Mouse (Mus musculus): ENCODE results near the gene Entpd8.

Entpd8 gene

DNA sequence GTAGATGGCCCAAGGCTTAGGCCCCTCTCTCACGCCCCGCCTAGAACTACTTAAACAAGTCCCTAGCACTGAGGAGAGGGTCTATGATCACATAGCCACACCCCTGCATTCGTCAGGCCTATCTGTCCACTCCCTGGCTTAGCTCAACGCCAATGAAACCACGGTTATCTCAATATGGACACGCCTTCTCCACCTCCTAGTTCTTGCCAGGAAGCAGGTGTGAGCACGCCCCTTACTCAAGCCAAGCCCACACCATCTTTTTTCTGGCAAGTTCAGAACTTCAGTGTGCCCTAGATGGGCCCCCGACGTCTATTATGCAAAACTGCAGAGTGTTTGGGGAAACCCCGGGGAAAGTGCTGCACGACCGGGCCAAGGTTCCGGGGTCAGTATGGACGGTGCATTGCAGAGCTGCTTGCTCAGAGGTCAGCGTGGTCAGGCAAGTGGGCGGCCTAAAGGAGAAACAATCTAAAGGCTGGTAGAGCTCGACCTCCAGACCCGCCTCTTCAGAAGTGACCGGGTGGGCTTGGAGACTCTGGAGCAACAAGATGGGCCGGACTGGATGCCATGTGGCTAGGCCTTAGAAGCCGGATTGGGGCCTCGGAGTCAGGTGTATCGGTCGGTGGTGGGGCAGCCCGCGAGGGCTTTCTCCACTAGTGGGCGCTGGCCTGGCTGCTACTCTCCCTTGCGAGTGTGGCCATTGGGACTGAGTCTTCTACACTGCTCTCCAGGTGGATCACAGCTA is 15.2 kb downstream of the Entpd8 start, which contains the start of gene Noxa1:
Gene Noxa1, minus strand, starts transcription at position 41 of the 742 bp plus-strand sequence.
- DNase-seq (ENCODE audit: low spot score) = peak; percentile 40

DNA sequence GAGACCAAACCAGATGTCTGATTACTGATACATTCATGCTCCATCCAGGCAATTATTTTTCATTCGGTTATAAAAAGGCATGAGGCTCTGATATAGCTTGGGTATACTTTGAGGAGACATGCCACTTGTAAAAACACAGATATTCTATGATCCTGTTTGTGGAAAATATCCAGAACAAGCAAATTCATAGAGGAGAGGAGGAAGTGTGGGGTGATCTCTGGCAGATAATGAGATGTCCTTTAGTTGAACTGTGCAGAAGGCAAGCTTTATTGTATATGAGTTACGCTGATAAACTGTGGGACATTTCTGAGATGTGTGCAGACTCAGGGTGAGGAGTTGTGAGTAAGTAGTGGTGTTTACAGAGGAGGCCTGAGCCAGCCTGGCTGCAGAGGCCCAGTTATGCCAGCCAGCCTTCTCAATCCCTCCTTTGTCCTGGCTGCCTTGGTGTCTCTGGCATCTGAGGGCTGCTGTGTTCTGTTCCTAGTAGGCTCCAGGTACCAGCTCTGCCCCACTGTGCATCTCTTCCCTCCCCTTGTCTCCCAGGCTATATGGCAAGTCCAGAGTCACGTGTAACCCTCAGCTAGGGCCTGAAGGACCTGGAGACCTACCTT is 18.0 kb downstream of the Entpd8 start:
- no peak for DNase-seq (ENCODE audit: low spot score)

DNA sequence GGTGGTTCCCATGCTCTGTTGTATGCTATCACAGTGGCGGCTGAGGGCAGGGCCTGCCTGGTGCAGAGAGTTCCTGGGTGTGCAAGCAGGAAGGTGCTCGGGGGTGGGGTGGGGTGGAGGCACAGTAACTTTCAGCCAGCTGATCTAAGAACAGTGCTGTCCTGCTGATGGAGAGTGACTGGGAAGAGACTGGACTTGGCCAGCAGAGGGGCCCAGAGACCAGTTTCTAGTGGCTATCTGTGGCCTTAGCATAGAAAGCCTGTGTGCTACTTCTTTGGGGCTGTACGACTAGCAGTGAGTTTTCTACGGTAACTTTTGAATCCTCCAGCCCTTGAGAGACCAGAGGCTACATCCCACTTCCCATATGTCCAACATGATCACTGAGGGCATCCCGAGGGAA is 18.9 kb downstream of the Entpd8 start:
- DNase-seq (ENCODE audit: low spot score) = no peak

- DNase-seq (ENCODE audit: low spot score) = no peak
Measured at GRCm38 (mm10) chr2:25099703-25100102, 19.6 kb downstream of the Entpd8 start.

- DNase-seq (ENCODE audit: low spot score) = no peak
Measured at GRCm38 (mm10) chr2:25104122-25104521, 24.0 kb downstream of the Entpd8 start.

DNA sequence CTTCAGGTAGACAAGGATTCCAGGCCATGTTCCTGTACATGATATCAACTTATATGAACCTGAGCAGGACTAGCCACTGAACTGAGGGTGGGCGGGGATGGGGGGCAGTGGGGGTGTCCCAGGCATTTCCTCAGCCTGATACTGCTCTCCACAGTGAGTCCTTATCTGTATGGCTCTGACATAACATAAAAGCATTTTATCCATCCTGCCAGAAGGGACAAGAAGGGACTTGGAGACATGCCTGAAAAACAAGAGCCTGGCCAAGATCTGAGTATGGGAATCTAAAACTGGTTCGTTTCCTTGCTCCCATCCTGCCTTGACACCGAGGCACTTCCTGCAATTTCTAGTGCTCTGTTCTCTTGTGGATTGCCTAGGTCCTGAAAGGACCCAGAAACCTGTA is 25.9 kb downstream of the Entpd8 start:
- no peak for DNase-seq (ENCODE audit: low spot score)

GRCm38 (mm10) chr2:25109487-25109886 is 29.4 kb downstream of the Entpd8 start:
- DNase-seq (ENCODE audit: low spot score) = no peak

DNA sequence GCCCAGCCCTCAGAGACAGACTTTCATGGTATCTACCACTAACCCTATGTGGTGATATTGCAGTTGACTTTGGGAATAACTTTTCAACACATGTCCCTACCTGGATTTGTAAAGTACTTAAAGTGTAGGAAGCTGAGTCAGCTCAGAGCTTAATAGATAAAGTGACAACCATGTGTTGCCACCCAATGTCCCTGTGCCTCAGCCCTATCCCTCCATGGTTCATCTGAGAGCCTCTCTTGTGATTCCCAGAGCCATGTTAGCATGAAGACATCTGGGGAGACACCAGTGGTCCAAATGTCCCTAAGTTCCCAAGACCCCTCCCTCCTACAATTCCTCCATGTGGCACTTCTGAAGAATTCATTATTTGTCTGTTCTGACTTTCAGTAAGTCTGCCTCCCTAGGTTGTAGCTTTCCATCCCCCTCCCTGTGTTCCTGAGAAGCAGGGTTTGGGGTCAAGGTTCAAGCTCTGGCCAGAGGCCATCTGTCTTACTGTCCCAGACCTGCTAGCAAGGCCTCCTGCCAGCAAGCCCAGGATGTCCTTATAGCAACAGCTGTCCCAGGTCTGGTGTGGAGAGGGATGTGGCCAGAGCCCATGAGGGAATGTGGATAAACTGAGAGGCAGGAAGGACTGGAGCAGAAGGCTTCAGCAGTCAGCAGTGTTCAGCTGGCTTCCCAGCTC is 30.5 kb downstream of the Entpd8 start:
- DNase-seq (ENCODE audit: low spot score) = peak; percentile 60

- peak; percentile 25 for DNase-seq (ENCODE audit: low spot score)
Measured at GRCm38 (mm10) chr2:25111184-25111791, 31.2 kb downstream of the Entpd8 start.

- DNase-seq (ENCODE audit: low spot score) = no peak
Measured at GRCm38 (mm10) chr2:25114308-25114707, 34.2 kb downstream of the Entpd8 start.

DNA sequence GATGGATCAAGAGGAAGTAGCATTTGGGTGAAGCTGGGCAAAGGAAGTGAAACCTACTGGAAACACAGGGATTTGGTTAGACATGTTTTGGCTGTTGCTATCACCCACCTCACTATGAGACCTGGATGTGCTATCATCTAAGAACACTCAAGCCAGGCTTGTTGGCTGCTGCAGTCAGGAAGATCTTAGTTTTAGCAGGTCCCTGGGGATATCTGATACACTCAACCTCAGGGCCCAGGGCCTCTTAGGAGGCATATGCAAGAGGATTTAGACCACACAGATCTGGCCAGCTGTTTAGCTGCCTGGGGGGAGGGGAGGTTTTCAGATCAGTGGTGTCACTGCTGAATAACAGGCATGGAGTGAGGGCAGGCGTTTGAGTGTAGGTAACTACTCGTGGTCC is 35.3 kb downstream of the Entpd8 start:
- DNase-seq (ENCODE audit: low spot score) = no peak

DNA sequence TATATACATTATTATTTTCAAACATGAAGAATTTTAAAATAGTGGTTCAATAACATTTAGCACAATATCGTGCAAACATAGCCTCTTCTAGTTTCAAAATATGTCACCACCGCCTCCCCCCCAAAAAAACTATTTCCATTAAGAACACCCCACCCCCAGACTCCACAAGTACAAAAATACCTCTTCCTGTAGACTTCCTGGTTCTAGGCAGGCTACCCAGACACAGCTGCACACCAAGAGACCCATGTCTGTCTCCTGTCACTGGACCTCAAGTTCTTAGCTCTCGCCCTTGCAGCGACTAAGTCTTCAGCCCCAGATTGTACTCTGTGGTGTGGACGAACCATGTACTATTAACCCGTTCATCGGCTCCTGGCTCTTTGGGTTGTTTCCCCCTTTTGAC is 40.9 kb downstream of the Entpd8 start:
- no peak for DNase-seq (ENCODE audit: low spot score)

DNA sequence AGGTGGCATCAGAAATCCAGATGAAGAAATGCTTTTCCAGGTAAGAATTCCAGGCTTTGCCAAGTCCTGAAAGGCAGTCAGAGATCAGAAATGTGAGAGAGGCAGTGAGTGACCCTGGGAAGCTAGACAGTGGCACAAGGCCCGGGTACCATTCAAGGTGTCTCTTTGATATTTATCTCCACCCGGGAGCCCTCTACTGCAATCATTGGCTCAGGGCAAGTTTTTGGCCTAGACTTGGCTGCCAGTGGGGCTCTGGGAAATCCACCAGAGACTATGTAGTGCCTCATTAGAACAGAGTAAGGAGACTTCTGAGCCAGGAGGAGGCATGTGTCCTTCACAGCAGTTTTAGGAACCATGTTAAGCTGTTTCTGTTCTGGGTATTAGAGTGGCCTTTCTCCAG is 42.6 kb downstream of the Entpd8 start:
- no peak for DNase-seq (ENCODE audit: low spot score)

DNA sequence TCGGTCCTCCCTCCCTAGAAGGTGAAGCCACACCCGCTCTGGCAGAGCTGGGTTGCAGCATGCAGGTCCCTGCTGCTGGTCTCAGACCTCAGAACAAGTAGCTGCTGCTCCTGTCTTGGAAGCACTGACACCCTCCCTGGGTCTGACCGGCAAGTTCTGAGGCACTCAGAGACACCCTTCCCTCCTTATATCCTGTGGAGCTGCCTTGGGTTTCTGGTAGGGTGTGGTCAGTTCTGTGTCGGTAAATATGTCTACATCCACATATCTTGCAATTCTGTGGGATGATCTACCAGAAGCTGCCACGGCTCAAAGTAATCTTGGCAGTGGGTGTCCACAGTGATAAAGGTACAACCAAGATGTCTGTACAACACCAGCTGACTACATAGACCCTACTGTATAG is 43.4 kb downstream of the Entpd8 start:
- DNase-seq (ENCODE audit: low spot score) = no peak

DNA sequence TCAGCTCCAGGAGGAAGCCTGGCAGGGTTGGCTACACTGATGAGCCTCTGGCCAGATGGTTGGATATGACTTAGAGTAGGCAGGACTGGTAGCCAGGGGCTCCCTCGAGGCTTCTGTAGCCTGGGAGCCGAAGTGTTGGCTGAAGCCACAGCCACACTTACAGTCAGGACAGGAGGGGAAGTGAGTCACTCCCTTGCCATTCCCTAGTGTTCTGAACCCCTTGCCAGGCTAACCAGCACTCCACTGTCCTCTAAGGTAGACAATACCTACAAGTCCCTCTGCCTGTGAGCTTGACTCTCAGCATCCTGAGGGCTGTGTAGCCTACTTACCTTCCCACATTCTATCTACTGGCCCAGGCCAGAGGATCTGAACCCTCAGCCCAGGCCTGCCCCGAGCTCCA is 44.3 kb downstream of the Entpd8 start:
- DNase-seq (ENCODE audit: low spot score) = no peak

GRCm38 (mm10) chr2:25125146-25125545 is 45.0 kb downstream of the Entpd8 start:
- DNase-seq (ENCODE audit: low spot score) = no peak

DNA sequence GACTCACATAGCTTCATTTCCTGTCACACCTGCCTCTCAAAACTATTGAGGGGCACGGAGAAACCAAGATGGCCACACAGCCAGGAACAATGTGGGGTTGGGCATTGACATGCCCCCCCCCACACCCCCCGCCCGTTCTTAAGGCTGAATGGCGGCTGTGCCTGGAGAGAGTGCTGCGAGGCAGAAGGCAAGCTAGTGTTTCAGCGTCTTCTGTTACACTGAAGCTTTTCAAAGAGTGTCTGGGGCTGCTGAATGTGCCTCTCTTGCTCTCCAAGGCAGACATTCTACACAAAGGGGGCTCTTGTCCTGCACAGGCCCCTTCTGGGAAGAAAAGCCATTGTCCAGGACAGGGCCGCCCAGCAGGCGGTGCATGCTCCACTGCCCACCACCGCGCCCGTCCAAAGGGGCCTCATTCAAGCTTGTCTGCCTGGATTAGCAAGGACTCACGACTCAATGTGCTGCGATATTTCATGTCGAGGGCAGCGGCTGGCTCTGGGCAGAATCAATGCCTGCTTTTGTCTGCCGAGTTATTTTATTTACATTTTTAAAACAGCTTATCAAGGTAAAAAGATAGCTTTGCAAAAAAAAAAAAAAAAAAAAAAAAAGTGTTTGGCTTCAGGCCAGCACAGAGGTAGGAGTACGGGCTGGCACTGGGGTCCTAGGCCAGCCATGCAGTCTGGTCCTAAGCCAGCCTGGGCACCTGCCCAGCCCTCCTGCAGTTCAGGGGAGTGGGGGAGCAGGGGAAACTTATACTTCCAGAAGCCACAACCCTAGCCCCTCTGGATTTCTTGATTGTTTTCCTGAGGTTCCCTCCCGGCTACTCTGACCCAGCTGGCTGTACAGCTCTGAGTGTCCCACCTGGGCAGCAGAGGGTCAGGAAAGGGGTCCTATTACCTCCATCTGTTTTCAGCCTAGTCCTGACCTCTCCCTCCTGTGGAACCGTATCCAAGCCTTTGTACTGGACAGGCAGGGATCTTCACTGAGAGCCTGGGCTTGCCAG is 46.2 kb downstream of the Entpd8 start:
- peak; percentile 35 for DNase-seq (ENCODE audit: low spot score)

- peak; percentile 53 for DNase-seq (ENCODE audit: low spot score)
Measured at GRCm38 (mm10) chr2:25127206-25127605, 47.1 kb downstream of the Entpd8 start.

DNA sequence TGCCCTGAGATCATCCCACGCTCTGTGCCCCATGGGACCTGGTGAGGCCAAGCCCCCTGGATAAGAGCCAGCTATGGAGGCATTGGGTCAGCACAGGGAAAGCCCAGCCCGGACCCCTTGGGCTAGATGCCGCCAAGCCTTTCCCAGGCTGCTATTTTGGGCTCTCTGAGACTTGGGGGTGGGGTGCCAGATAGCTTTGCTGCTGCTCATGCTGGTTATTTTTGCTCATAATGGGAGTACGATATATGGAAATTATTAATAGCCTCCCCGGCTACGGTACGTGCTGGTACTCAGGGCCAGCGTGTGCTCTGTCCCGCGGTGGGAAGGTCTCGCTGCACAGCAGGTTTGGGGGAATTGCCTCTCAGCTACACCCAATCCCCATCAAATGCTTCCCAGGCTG is 48.0 kb downstream of the Entpd8 start:
- DNase-seq (ENCODE audit: low spot score) = no peak

DNA sequence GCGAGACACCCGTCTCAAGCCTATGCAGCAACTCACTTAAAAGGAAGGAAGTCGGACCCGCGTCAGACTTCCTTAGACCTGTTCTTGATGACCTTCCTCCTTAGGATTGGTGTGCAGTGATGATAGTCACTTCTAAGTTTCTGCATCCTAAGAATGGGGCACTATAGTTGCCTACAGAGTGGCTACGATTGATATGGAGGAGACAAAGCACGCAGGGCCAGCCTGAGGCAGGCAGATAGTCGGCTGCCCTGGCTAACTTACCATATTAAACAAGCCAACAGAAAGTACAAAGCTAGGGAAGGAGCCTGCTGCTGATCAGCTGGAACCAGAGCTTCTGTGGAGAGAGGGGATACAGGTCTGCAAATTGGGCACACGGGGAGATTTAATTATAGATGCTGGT is 51.5 kb downstream of the Entpd8 start:
- no peak for DNase-seq (ENCODE audit: low spot score)
